Mouse (Mus musculus) liver, postnatal 0 days (tissue): ENCODE measurements at regions not wholly inside any gene's neighbourhood (a gene's known extent, or its start where the extent isn't known, plus 50 kb on each side); places are given as distances from the start of the nearest gene placed in this dataset.
A peak's percentile ranks its signal among the peaks of the same experiment; 100 is the strongest.

Experiments used
- ATAC-seq: fragments of 200-750 bp; cut with Nextera tagmentation; 2 replicates; pipeline ENCODE4 v1.8.0; 2017; ENCODE audit warnings: mild to moderate bottlenecking, moderate library complexity
- DNase-seq: peaks from one replicate; pipeline ENCODE4 v3.0.0-alpha.2; 2016
- H3K27ac ChIP-seq: fragments of 300-500 bp; sonication (generic); 2 replicates; pipeline ENCODE4 v1.5.1; 2014; ENCODE audit warnings: antibody characterized with exemption, moderate library complexity, mild to moderate bottlenecking, low read depth
- H3K27me3 ChIP-seq: fragments of 300-500 bp; sonication (generic); 2 replicates; pipeline ENCODE4 v1.6.1; 2014; ENCODE audit warnings: low read length, control low read depth, mixed read lengths; ENCODE audit not compliant: insufficient read depth
- H3K36me3 ChIP-seq: fragments of 300-500 bp; sonication (generic); replicated peaks from 2 replicates; pipeline ENCODE4 v1.6.1; 2014; ENCODE audit warnings: mild to moderate bottlenecking, control low read depth, low read length, moderate library complexity, mixed read lengths; ENCODE audit not compliant: insufficient read depth
- H3K4me1 ChIP-seq: fragments of 300-500 bp; sonication (generic); 2 replicates; pipeline ENCODE4 v1.6.1; 2014; ENCODE audit warnings: antibody characterized with exemption, mild to moderate bottlenecking, control low read depth; ENCODE audit not compliant: insufficient read depth
- H3K4me2 ChIP-seq: fragments of 300-500 bp; sonication (generic); 2 replicates; pipeline ENCODE4 v1.6.1; 2014; ENCODE audit warnings: low read depth, mild to moderate bottlenecking, low read length, moderate library complexity, mixed read lengths
- H3K4me3 ChIP-seq: fragments of 300-500 bp; sonication (generic); 2 replicates; pipeline ENCODE4 v1.5.1; 2014; ENCODE audit warnings: low read depth, low read length
- H3K9ac ChIP-seq: fragments of 300-500 bp; sonication (generic); replicated peaks from 2 replicates; pipeline ENCODE4 v1.6.1; 2014; ENCODE audit warnings: mild to moderate bottlenecking, moderate library complexity
- H3K9me3 ChIP-seq: fragments of 300-500 bp; sonication (generic); 2 replicates; pipeline ENCODE4 v1.6.1; 2016; ENCODE audit warnings: mild to moderate bottlenecking, control low read depth, low read length, mixed read lengths
- CTCF ChIP-seq: sonication (generic); IDR thresholded peaks from 2 replicates; pipeline ENCODE4 v1.5.1; 2016; ENCODE audit warnings: antibody characterized with exemption, low read depth
- EP300 ChIP-seq: IDR thresholded peaks from 2 replicates; pipeline ENCODE4 v1.6.1; 2016; ENCODE audit warnings: antibody characterized with exemption, low read depth, mild to moderate bottlenecking
- WGBS: fragments of 180-500 bp; shearing (Covaris S2); extraction: QIAGEN DNeasy Blood & Tissue Kit; methylation state at CpG from one replicate; pipeline ENCODE4 v1.1.7; 2014; ENCODE audit not compliant: insufficient replicate concordance; 5-methylcytosine and 5-hydroxymethylcytosine counted together

DNA sequence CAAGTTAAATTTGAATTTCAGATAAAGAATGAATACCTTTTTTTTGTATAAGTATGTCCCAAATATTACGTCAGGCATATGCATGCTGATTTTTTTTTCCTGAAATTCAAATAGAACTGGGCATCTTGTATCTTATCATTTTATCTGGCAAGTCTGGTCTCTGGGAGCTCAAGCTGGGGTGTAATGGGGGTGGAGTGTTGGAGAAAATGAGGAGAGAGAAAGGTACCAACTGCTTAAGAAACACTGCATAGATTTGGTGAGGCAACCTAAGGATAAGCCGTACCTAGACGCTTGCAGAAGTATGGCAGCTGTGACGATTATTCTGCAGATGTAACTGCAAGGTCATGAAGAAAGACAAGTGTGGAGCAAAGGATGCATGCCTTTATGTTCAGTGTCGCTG is 601.7 kb downstream of the Bcl11a start:
- Histone ChIP-seq H3K27ac (no peak overlapping the region), H3K9ac (no peak overlapping the region), H3K36me3 (no peaks in the 10 kb centered on the region), H3K4me3 (no peak overlapping the region), H3K9me3 (no peaks in the 10 kb centered on the region), H3K4me1 (no peaks in the 10 kb centered on the region), H3K4me2 (no peak overlapping the region), H3K27me3 (no peaks in the 10 kb centered on the region)
- ATAC-seq (no peak), DNase-seq (no peak)
- TF ChIP-seq CTCF (no peak), EP300 (no peak)
- WGBS: 81% methylated on average over 5 of the region's 5 CpGs

DNA sequence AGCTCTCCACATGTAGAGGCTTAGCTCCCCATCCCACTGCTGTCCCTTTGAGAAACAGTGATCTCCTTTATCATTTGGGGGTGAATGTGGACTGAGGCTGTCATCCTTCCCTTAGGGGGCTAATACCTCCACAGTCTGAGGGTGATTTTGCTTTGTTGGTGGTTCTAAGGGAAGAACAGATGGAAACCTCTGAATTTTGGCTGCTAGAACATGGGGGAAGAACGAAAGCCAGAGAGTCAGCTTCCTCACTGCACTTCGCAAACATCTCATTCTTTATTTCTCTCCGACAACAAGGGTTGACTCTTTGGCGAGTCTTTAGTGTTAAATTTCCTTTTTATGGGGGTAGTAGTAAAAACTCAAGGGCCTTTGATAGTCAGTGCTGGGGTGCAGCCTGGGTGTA is 604.6 kb downstream of the Bcl11a start:
- no peaks in the 10 kb centered on the region for H3K27me3 ChIP-seq
- 67% methylated on average over 4 of the region's 4 CpGs for WGBS
- TF ChIP-seq EP300: no peak
- no peak for ATAC-seq
- no peaks in the 10 kb centered on the region for H3K9me3 ChIP-seq
- no peaks in the 10 kb centered on the region for H3K36me3 ChIP-seq
- no peak for DNase-seq
- H3K4me3 ChIP-seq: no peak overlapping the region
- H3K27ac ChIP-seq: no peak overlapping the region
- H3K4me1 ChIP-seq: no peaks in the 10 kb centered on the region
- no peak overlapping the region for H3K9ac ChIP-seq
- H3K4me2 ChIP-seq: no peak overlapping the region

DNA sequence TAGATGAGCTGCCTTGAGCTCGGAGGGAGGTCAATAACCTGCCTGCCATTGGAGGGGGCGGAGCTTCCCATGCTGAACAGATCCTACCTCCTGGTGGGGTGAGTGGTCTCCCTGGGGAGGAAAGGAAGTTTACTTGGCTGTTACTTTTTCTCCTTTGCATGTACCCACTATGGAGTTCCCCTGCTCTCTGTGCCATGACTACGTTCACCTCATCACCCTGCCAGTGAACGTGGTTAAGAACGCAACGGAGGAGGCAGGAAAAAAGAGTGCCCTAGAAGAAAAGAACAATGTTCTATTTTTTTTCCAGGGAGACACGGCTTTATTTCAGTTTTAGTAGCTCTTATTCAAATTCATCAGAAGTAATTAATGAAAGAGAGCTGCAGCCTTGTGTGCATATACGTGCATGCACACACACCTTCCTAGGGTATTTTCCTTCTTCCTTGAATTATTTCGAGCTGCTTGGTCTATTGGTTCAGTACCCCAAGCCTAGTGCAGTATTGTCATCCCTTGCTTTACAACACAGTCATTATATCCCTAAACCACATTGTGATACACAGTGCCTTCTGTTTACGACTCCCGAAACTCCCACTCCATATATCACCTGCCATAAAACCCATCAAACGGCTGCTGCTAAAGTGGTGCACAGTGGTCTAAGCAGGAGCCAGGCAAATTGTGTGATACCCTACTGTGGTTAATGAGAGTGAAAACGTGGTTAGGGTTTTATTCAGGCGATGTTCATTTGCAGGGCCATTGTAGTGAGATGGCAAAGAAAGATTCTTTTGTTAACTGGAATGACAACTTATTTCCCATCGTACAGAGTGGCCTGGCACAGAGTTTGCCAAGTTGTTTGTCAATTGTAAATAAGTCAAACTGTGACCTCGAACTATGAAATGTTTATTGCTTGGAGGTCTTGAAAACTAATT is 608.0 kb downstream of the Bcl11a start:
- Histone ChIP-seq H3K9ac (no peak overlapping the region), H3K27me3 (no peaks in the 10 kb centered on the region), H3K4me3 (no peak overlapping the region), H3K9me3 (no peaks in the 10 kb centered on the region), H3K27ac (no peak overlapping the region), H3K4me2 (no peak overlapping the region), H3K36me3 (no peaks in the 10 kb centered on the region), H3K4me1 (no peaks in the 10 kb centered on the region)
- ATAC-seq: no peak
- 72% methylated on average over 16 of the region's 16 CpGs for WGBS
- TF ChIP-seq EP300 (no peak), CTCF (no peak)
- DNase-seq: no peak

- TF ChIP-seq EP300 (no peak), CTCF (no peak)
- no peaks in the 10 kb centered on the region for H3K9me3 ChIP-seq
- no peaks in the 10 kb centered on the region for H3K36me3 ChIP-seq
- no peaks in the 10 kb centered on the region for H3K27me3 ChIP-seq
- no peak overlapping the region for H3K9ac ChIP-seq
- DNase-seq (no peak), ATAC-seq (no peak)
- no peaks in the 10 kb centered on the region for H3K4me1 ChIP-seq
- no peak overlapping the region for H3K4me3 ChIP-seq
- H3K4me2 ChIP-seq: no peak overlapping the region
- H3K27ac ChIP-seq: no peak overlapping the region
- 78% methylated on average over 2 of the region's 2 CpGs for WGBS
Observed at GRCm38 (mm10) chr11:24688160-24688782, 610.4 kb downstream of the Bcl11a start.

DNA sequence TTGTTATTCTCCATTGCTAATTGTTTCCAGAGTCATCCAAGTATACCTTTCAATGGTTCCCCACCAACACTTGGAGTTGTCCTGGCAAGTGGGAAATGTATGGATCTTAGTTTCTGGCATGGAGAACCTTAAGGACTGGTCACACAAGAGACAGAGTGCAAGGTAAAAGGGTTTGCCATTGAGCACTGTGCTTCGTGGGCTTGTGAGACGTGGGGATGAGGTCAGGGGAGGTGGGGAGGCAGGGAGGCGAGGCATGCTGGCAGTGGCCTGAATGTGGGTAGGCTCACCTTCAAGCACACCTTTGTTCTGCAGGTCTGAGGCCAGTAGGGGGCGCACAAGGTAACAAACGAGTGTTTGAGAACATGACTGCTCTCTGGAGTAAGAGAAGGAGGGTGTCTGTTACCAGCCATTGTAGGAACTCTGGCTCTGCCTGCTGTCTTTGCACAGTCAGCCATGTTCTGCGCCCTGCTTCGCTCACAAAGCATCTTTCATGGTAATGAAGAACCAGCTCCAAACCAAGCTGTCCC is 612.0 kb downstream of the Bcl11a start:
- Histone ChIP-seq H3K4me3 (no peak overlapping the region), H3K9ac (no peak overlapping the region), H3K36me3 (no peaks in the 10 kb centered on the region), H3K4me2 (no peak overlapping the region), H3K4me1 (no peaks in the 10 kb centered on the region), H3K9me3 (no peaks in the 10 kb centered on the region), H3K27ac (no peak overlapping the region), H3K27me3 (no peaks in the 10 kb centered on the region)
- ATAC-seq: no peak
- TF ChIP-seq EP300 (no peak), CTCF (peak; percentile 51)
- DNase-seq: peak; percentile 49
- 40% methylated on average over 7 of the region's 7 CpGs for WGBS

GRCm38 (mm10) chr11:24693926-24694325 is 616.1 kb downstream of the Bcl11a start:
- H3K9me3 ChIP-seq: no peaks in the 10 kb centered on the region
- H3K9ac ChIP-seq: no peak overlapping the region
- 73% methylated on average over 6 of the region's 6 CpGs for WGBS
- H3K4me2 ChIP-seq: no peak overlapping the region
- no peak for ATAC-seq
- H3K27ac ChIP-seq: no peak overlapping the region
- H3K4me1 ChIP-seq: no peaks in the 10 kb centered on the region
- no peak for DNase-seq
- H3K36me3 ChIP-seq: no peaks in the 10 kb centered on the region
- TF ChIP-seq EP300 (no peak), CTCF (no peak)
- no peaks in the 10 kb centered on the region for H3K27me3 ChIP-seq
- H3K4me3 ChIP-seq: no peak overlapping the region
